Mouse (Mus musculus) heart, postnatal 0 days (tissue): ENCODE measurements around the gene Tmem40. TPM values are rescaled to one million over a fixed set of nuclear protein-coding genes. Genes with fewer than 3 reads are reported as not detected.
A peak's percentile ranks its signal among the peaks of the same experiment; 100 is the strongest.

Experiments used
- ATAC-seq: fragments of 200-750 bp; cut with Nextera tagmentation; 2 replicates; pipeline ENCODE4 v1.8.0; 2017; ENCODE audit warnings: low read depth, moderate number of reproducible peaks, moderate library complexity; ENCODE audit not compliant: insufficient read depth
- DNase-seq: peaks from one replicate; pipeline ENCODE4 v3.0.0-alpha.2; 2016; ENCODE audit warnings: low spot score
- H3K27ac ChIP-seq: fragments of 300-500 bp; sonication (generic); 2 replicates; pipeline ENCODE4 v1.5.1; 2014; ENCODE audit warnings: low read depth, mild to moderate bottlenecking
- H3K27me3 ChIP-seq: fragments of 300-500 bp; sonication (generic); 2 replicates; pipeline ENCODE4 v1.6.1; 2014; ENCODE audit warnings: low read length, mixed read lengths; ENCODE audit not compliant: control insufficient read depth, insufficient read depth
- H3K36me3 ChIP-seq: fragments of 300-500 bp; sonication (generic); replicated peaks from 2 replicates; pipeline ENCODE4 v1.6.1; 2014; ENCODE audit warnings: low read length, mixed read lengths; ENCODE audit not compliant: control insufficient read depth, insufficient read depth
- H3K4me1 ChIP-seq: fragments of 300-500 bp; sonication (generic); 2 replicates; pipeline ENCODE4 v1.6.1; 2014; ENCODE audit warnings: antibody characterized with exemption; ENCODE audit not compliant: control insufficient read depth, insufficient read depth
- H3K4me2 ChIP-seq: fragments of 300-500 bp; sonication (generic); 2 replicates; pipeline ENCODE4 v1.6.1; 2014; ENCODE audit warnings: low read depth, mild to moderate bottlenecking, low read length, moderate library complexity
- H3K4me3 ChIP-seq: fragments of 300-500 bp; sonication (generic); 2 replicates; pipeline ENCODE4 v1.5.1; 2014; ENCODE audit warnings: low read depth, low read length
- H3K9ac ChIP-seq: fragments of 300-500 bp; sonication (generic); replicated peaks from 2 replicates; pipeline ENCODE4 v1.6.1; 2014; ENCODE audit warnings: low read depth, low read length, mixed read lengths
- H3K9me3 ChIP-seq: fragments of 300-500 bp; sonication (generic); replicated peaks from 2 replicates; pipeline ENCODE4 v1.6.1; 2016; ENCODE audit warnings: low read length; ENCODE audit not compliant: control insufficient read depth
- CTCF ChIP-seq: IDR thresholded peaks from 2 replicates; pipeline ENCODE4 v1.5.1; 2016; ENCODE audit warnings: antibody characterized with exemption, control low read depth, low read depth
- EP300 ChIP-seq: IDR thresholded peaks from 2 replicates; pipeline ENCODE4 v1.6.1; 2016; ENCODE audit warnings: antibody characterized with exemption, low read depth
- WGBS: fragments of 180-500 bp; shearing (Covaris S2); extraction: QIAGEN DNeasy Blood & Tissue Kit; methylation state at CpG from one replicate; pipeline ENCODE4 v1.1.7; 2014; 5-methylcytosine and 5-hydroxymethylcytosine counted together
- polyA plus RNA-seq: library from polyadenylated mRNA; unstranded; fragments of >200 nt; fragmentation: Nextera tagmentation; extraction: Ambion mirVana; gene quantifications from 2 replicates; pipeline ENCODE4 v1.2.1, GENCODE M21; 2015
- total RNA-seq: library from RNA; depleted of rRNA; stranded (reverse); fragments of >200 nt; gene quantifications from 2 replicates; pipeline ENCODE4 v1.2.3, GENCODE M21; 2014; ENCODE audit warnings: low replicate concordance

Gene Tmem40
- total and polyA plus RNA-seq, 2 experiments from 2014 or later: 0.26 to 2.3 TPM

DNA sequence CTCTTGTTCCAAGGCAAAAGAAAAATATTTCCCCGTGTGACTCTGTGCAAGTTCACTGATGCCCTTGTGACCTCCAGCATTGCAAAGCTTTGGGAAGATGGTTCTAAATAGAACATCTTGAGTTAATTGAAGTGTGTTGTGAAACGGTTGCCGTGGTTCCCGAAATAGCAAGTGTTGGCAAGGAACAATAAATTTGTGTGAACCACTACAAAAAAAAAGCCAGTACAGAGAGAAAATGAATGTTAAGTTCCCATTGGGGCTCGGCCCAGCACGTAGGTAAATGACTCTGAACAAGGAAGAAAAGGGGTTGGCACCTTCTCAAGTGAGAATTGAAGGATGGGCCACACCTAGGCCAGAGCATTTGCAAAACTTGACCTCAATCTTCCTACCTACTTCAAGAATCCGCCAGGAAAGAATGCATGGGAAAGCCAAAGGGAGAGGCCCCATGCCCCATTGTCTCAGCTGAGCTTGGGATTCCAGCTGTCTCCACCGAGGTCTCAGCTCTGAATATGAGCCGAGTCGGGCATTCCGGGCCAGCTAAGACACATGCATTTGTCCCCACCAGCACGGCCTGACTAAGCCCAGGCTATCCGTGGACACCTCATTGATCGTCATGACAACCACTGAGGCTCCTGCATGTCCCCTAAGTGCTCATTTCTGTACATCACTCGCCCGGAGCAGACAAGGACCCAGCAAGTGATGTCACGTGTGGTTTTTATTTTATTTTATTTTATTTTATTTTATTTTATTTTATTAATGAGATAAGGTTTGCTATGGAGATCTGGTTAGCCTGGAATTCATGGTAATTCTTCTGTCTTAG, 64.3 kb downstream of the Tmem40 start:
- no peak overlapping the region for H3K9ac ChIP-seq
- no peaks in the 10 kb centered on the region for H3K9me3 ChIP-seq
- ATAC-seq (no peak), DNase-seq (peak; percentile 43)
- no peak overlapping the region for H3K4me2 ChIP-seq
- WGBS: 48% methylated on average over 17 of the region's 17 CpGs
- peak overlapping the region; percentile 100 for H3K27ac ChIP-seq
- no peaks in the 10 kb centered on the region for H3K36me3 ChIP-seq
- peaks cover 14% of the 10 kb centered on the region for H3K4me1 ChIP-seq
- no peak overlapping the region for H3K4me3 ChIP-seq
- TF ChIP-seq EP300 (no peak), CTCF (no peak)
- no peaks in the 10 kb centered on the region for H3K27me3 ChIP-seq

- Histone ChIP-seq H3K4me1 (peaks cover 20% of the 10 kb centered on the region), H3K27ac (peak overlapping the region; percentile 100)
- ATAC-seq: no peak
Observed at GRCm38 (mm10) chr6:115696707-115697215, 65.4 kb downstream of the Tmem40 start.

DNA sequence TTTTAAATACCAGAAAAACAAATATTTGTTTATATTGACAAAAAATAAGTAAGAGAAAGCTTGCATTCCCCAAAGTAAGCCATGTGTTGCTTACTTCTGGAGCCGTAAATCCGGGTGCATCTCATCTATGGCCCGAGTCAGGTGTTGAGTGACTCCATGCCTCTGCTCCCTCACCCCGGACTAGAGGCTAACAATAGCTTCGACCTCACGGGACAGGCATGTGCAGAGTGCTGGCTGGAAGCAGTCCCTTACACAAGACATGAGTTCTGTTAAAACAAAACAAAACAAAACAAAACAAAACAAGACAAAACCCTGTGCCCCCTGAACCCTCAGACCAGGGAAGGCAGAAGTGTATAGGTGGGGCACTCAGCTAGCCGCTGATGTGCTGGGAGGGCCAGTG, 67.1 kb downstream of the Tmem40 start:
- Histone ChIP-seq H3K9me3 (no peaks in the 10 kb centered on the region), H3K9ac (peak overlapping the region; percentile 60), H3K4me1 (peaks cover 20% of the 10 kb centered on the region), H3K27ac (peak overlapping the region; percentile 100), H3K36me3 (no peaks in the 10 kb centered on the region), H3K4me2 (peak overlapping the region; percentile 59), H3K4me3 (peak overlapping the region; percentile 23), H3K27me3 (no peaks in the 10 kb centered on the region)
- TF ChIP-seq CTCF (no peak), EP300 (peak; percentile 87; the same call in 1 of the 2 replicates)
- 12% methylated on average over 7 of the region's 7 CpGs for WGBS
- DNase-seq: peak; percentile 91
- ATAC-seq: peak; percentile 94

More at GRCm38 (mm10) chr6:115696707-115697215, 65.4 kb downstream of the Tmem40 start:
- 87% methylated on average over 7 of the region's 7 CpGs for WGBS
- Histone ChIP-seq H3K4me2 (no peak overlapping the region), H3K9me3 (no peaks in the 10 kb centered on the region), H3K27me3 (no peaks in the 10 kb centered on the region), H3K36me3 (no peaks in the 10 kb centered on the region), H3K9ac (no peak overlapping the region), H3K4me3 (no peak overlapping the region)
- DNase-seq: no peak
- TF ChIP-seq EP300: no peak
- no peak for TF ChIP-seq CTCF

DNA sequence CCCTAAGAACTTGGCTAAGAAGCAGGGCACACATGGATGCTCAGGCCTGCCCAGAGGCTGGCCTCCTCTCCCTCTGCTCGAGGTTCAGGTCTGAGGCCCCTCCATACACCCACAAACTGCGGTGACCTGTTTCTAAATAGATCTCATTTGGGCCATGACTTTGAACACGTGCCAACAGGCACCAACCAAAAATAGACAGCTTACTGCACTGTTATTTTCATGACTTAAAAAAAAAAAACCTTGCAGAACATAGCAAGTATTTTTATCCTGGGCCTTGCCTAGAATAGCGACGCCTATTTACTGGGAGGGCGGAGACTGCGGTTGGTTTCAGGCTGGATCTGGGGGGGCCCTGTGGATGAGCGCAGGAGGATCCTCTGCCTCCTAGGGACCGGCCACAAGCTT, 67.8 kb downstream of the Tmem40 start:
- Histone ChIP-seq H3K4me1 (peaks cover 20% of the 10 kb centered on the region), H3K9ac (peak overlapping the region; percentile 60), H3K27me3 (no peaks in the 10 kb centered on the region), H3K9me3 (no peaks in the 10 kb centered on the region), H3K4me3 (peak overlapping the region; percentile 23; the same call in 1 of the 2 replicates), H3K27ac (peak overlapping the region; percentile 100), H3K4me2 (peak overlapping the region; percentile 59), H3K36me3 (no peaks in the 10 kb centered on the region)
- peak; percentile 92 for DNase-seq
- WGBS: 16% methylated on average over 9 of the region's 9 CpGs
- peak; percentile 45; the same call in 1 of the 2 replicates for TF ChIP-seq EP300
- TF ChIP-seq CTCF: no peak
- ATAC-seq: peak; percentile 91

GRCm38 (mm10) chr6:115692963-115693730, 69.1 kb downstream of the Tmem40 start:
- no peaks in the 10 kb centered on the region for H3K27me3 ChIP-seq
- peak overlapping the region; percentile 100 for H3K27ac ChIP-seq
- ATAC-seq (no peak), DNase-seq (no peak)
- H3K9ac ChIP-seq: no peak overlapping the region
- WGBS: 73% methylated on average over 5 of the region's 5 CpGs
- H3K4me2 ChIP-seq: no peak overlapping the region
- TF ChIP-seq CTCF (peak; percentile 40; the same call in 1 of the 2 replicates), EP300 (no peak)
- peaks cover 20% of the 10 kb centered on the region for H3K4me1 ChIP-seq
- no peaks in the 10 kb centered on the region for H3K36me3 ChIP-seq
- no peak overlapping the region for H3K4me3 ChIP-seq
- no peaks in the 10 kb centered on the region for H3K9me3 ChIP-seq
